Mouse (Mus musculus) testis, postnatal 10 days (tissue): ENCODE results near the gene Scrn3.

ENCODE experiments used
- DNase-seq: peaks from one replicate; pipeline ENCODE4 v3.0.0; 2021; ENCODE audit warnings: low spot score

The Scrn3 gene

GRCm38 (mm10) chr2:73385641-73386355, 73.4 kb downstream of the Scrn3 start:
- DNase-seq, result no peak

GRCm38 (mm10) chr2:73386356-73387046, 74.1 kb downstream of the Scrn3 start, which contains the start of gene Gpr155:
Gene Gpr155 (minus strand): TSS chr2:73386572.
- DNase-seq, result peak; percentile 100
